Mouse (Mus musculus): ENCODE results near the gene Stam.

- TF ChIP-seq CTCF (IDR thresholded peaks at IDR 0.05; ENCODE audit: low read depth, low read length) (no peak), POLR2A (IDR thresholded peaks at IDR 0.05; ENCODE audit: extremely low read depth, insufficient read depth, low read length) (no peak)
Observed at GRCm38 (mm10) chr2:14191601-14192000, 117.7 kb downstream of the Stam start.
